Mouse (Mus musculus): ENCODE measurements at regions not wholly inside any gene's neighbourhood (a gene's known extent, or its start where the extent isn't known, plus 50 kb on each side); places are given as distances from the start of the nearest gene placed in this dataset.

GRCm38 (mm10) chr14:120150589-120150988 lies 108.4 kb upstream of the Oxgr1 start:
- no peak overlapping the region for H3K27ac ChIP-seq (ENCODE audit: low read depth)
- ATAC-seq (no peak), DNase-seq (no peak)
- H3K9ac ChIP-seq (replicated peaks) = no peak overlapping the region
- no peak for TF ChIP-seq CTCF (IDR thresholded peaks at IDR 0.05; ENCODE audit: low read depth)
- no peak for TF ChIP-seq EP300 (IDR thresholded peaks at IDR 0.05; ENCODE audit: low read depth)
- 41% methylated on average over 1 of the region's 1 CpGs for WGBS (ENCODE audit: insufficient replicate concordance)
- no peaks in the 10 kb centered on the region for H3K9me3 ChIP-seq (ENCODE audit: low read length)
- no peak overlapping the region for H3K4me3 ChIP-seq (ENCODE audit: low read depth, low read length)
- no peaks in the 10 kb centered on the region for H3K36me3 ChIP-seq (replicated peaks; ENCODE audit: insufficient read depth, low read length)
- 0 out of 2 replicates have a peak, but pooled peaks cover 2% of the 10 kb centered on the region for H3K27me3 ChIP-seq (ENCODE audit: insufficient read depth, low read length)
- no peaks in the 10 kb centered on the region for H3K4me1 ChIP-seq (ENCODE audit: insufficient read depth)
- no peak overlapping the region for H3K4me2 ChIP-seq (ENCODE audit: low read depth, low read length)

DNA sequence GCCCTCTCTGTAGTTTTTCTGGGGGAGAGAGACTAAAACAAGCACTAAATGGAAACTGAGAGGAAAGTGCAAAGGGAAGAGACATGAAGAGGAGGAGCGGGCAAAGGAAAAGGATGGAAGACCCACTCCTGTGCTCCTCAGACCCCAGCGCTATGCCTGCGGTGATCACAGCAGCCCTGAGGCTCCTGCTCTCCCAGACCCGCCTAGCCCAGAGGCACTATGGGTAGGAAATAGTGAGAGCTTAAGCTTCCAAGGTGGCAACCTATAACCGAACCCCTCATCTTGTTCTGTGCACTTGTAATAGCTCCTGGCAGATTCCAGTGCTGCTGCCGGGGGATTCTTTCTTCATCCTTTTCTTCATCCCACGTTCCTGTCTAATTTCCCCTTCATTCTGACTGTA lies 112.2 kb upstream of the Oxgr1 start:
- Histone ChIP-seq H3K4me3 (ENCODE audit: low read depth, low read length) (no peak overlapping the region), H3K27ac (ENCODE audit: low read depth) (no peak overlapping the region), H3K36me3 (replicated peaks; ENCODE audit: insufficient read depth, low read length) (no peaks in the 10 kb centered on the region), H3K9me3 (ENCODE audit: low read length) (no peaks in the 10 kb centered on the region), H3K27me3 (ENCODE audit: insufficient read depth, low read length) (0 out of 2 replicates have a peak, but pooled peaks cover 2% of the 10 kb centered on the region), H3K4me1 (ENCODE audit: insufficient read depth) (no peaks in the 10 kb centered on the region), H3K4me2 (ENCODE audit: low read depth, low read length) (no peak overlapping the region), H3K9ac (replicated peaks) (no peak overlapping the region)
- TF ChIP-seq EP300 (IDR thresholded peaks at IDR 0.05; ENCODE audit: low read depth) (no peak), CTCF (IDR thresholded peaks at IDR 0.05; ENCODE audit: low read depth) (no peak)
- DNase-seq (no peak), ATAC-seq (no peak)
- WGBS (ENCODE audit: insufficient replicate concordance) = 54% methylated on average over 7 of the region's 7 CpGs

DNA sequence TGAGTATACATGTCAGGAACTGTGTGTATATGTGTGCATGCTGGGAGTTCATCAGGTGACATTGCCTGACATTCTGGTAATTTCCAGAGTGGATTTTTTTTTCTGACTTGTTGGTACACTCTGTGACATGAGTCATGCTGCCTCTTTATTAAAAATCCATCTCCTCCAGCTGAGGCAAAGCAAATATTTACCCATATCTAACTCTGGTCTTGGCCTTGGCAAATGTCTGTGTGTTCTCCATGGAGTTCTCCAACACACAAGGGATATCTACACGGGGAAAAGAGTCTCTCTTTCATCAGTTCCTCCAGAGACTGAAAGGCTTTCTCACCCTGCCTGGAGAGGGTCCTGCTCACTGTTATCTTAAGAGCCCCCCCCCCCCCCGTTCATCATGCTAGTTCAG lies 111.3 kb upstream of the Mbnl2 start:
- TF ChIP-seq CTCF (IDR thresholded peaks at IDR 0.05; ENCODE audit: low read depth) (no peak), EP300 (IDR thresholded peaks at IDR 0.05; ENCODE audit: low read depth) (no peak)
- Histone ChIP-seq H3K4me1 (ENCODE audit: insufficient read depth) (no peaks in the 10 kb centered on the region), H3K9ac (replicated peaks) (no peak overlapping the region), H3K36me3 (replicated peaks; ENCODE audit: insufficient read depth, low read length) (no peaks in the 10 kb centered on the region), H3K27me3 (ENCODE audit: insufficient read depth, low read length) (no peaks in the 10 kb centered on the region), H3K9me3 (ENCODE audit: low read length) (no peaks in the 10 kb centered on the region), H3K4me3 (ENCODE audit: low read depth, low read length) (no peak overlapping the region), H3K27ac (ENCODE audit: low read depth) (no peak overlapping the region), H3K4me2 (ENCODE audit: low read depth, low read length) (no peak overlapping the region)
- WGBS (ENCODE audit: insufficient replicate concordance) = 64% methylated on average over 2 of the region's 2 CpGs
- DNase-seq (no peak), ATAC-seq (no peak)

DNA sequence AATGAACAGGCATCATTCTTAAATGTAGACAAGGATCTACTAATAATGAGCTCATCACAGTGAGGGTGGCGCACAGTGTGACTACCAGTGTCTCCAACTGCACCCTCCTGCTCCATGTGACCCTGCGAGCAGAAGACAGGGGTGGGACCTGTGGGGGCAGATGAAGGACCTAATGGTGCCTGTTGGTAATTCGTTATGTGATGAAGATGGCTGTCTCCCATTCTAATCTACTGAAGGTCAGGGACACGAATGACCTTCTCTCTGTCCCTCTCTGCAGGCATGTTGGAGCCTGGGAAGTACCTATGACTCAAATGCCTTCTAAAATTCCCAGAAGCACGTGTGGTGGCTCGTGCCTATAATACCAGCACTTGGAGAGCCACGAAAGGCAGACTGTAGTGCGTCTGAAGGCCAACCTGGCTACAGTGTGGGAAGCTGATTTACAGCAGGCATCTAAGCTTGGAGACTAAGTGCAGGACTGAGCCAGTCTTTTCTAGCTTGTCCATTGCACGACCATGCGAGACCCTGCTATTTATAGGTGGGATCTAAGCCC lies 109.9 kb upstream of the Mbnl2 start:
- ATAC-seq (no peak), DNase-seq (no peak)
- 76% methylated on average over 10 of the region's 10 CpGs for WGBS (ENCODE audit: insufficient replicate concordance)
- Histone ChIP-seq H3K4me3 (ENCODE audit: low read depth, low read length) (no peak overlapping the region), H3K4me2 (ENCODE audit: low read depth, low read length) (no peak overlapping the region), H3K27ac (ENCODE audit: low read depth) (no peak overlapping the region), H3K4me1 (ENCODE audit: insufficient read depth) (no peaks in the 10 kb centered on the region), H3K36me3 (replicated peaks; ENCODE audit: insufficient read depth, low read length) (no peaks in the 10 kb centered on the region), H3K27me3 (ENCODE audit: insufficient read depth, low read length) (no peaks in the 10 kb centered on the region), H3K9me3 (ENCODE audit: low read length) (no peaks in the 10 kb centered on the region), H3K9ac (replicated peaks) (no peak overlapping the region)
- TF ChIP-seq EP300 (IDR thresholded peaks at IDR 0.05; ENCODE audit: low read depth) (no peak), CTCF (IDR thresholded peaks at IDR 0.05; ENCODE audit: low read depth) (no peak)

- no peaks in the 10 kb centered on the region for H3K27me3 ChIP-seq (ENCODE audit: insufficient read depth, low read length)
- DNase-seq (no peak), ATAC-seq (no peak)
- H3K4me3 ChIP-seq (ENCODE audit: low read depth, low read length) = no peak overlapping the region
- no peaks in the 10 kb centered on the region for H3K36me3 ChIP-seq (replicated peaks; ENCODE audit: insufficient read depth, low read length)
- no peaks in the 10 kb centered on the region for H3K9me3 ChIP-seq (ENCODE audit: low read length)
- H3K27ac ChIP-seq (ENCODE audit: low read depth) = no peak overlapping the region
- H3K4me2 ChIP-seq (ENCODE audit: low read depth, low read length) = no peak overlapping the region
- no peaks in the 10 kb centered on the region; the same call in 1 of the 2 replicates for H3K4me1 ChIP-seq (ENCODE audit: insufficient read depth)
- 87% methylated on average over 7 of the region's 7 CpGs for WGBS (ENCODE audit: insufficient replicate concordance)
- H3K9ac ChIP-seq (replicated peaks) = no peak overlapping the region
- TF ChIP-seq EP300 (IDR thresholded peaks at IDR 0.05; ENCODE audit: low read depth) = no peak
- no peak for TF ChIP-seq CTCF (IDR thresholded peaks at IDR 0.05; ENCODE audit: low read depth)
Observed at GRCm38 (mm10) chr14:120170733-120171132, 104.7 kb upstream of the Mbnl2 start.

GRCm38 (mm10) chr14:120172058-120172457 lies 103.4 kb upstream of the Mbnl2 start:
- no peak for TF ChIP-seq EP300 (IDR thresholded peaks at IDR 0.05; ENCODE audit: low read depth)
- no peak for TF ChIP-seq CTCF (IDR thresholded peaks at IDR 0.05; ENCODE audit: low read depth)
- Histone ChIP-seq H3K27ac (ENCODE audit: low read depth) (no peak overlapping the region), H3K4me2 (ENCODE audit: low read depth, low read length) (no peak overlapping the region), H3K9ac (replicated peaks) (no peak overlapping the region), H3K9me3 (ENCODE audit: low read length) (no peaks in the 10 kb centered on the region), H3K27me3 (ENCODE audit: insufficient read depth, low read length) (no peaks in the 10 kb centered on the region), H3K36me3 (replicated peaks; ENCODE audit: insufficient read depth, low read length) (no peaks in the 10 kb centered on the region), H3K4me3 (ENCODE audit: low read depth, low read length) (no peak overlapping the region), H3K4me1 (ENCODE audit: insufficient read depth) (no peaks in the 10 kb centered on the region; the same call in 1 of the 2 replicates)
- WGBS (ENCODE audit: insufficient replicate concordance) = 50% methylated on average over 4 of the region's 4 CpGs
- no peak for ATAC-seq
- no peak for DNase-seq

DNA sequence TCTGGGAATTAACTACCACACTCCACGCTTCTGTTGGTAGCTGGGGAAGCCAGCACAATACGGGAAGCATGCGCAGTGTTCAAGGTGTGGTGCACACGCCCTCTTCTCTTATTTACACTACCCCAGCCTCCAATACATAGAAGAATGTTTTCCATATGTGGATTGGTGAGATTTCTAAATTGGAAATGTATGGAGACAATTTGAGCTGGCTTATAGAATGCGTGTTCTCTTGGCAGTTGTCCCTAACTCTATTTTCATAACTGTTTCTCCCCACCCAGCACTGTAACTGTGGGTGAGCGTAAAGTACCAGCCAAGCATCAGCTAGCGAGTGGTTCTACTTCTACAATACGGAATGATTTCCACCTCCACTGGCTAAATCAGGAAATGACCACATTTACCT lies 102.6 kb upstream of the Mbnl2 start:
- Histone ChIP-seq H3K27me3 (ENCODE audit: insufficient read depth, low read length) (no peaks in the 10 kb centered on the region), H3K4me1 (ENCODE audit: insufficient read depth) (no peaks in the 10 kb centered on the region; the same call in 1 of the 2 replicates), H3K9me3 (ENCODE audit: low read length) (no peaks in the 10 kb centered on the region), H3K4me3 (ENCODE audit: low read depth, low read length) (no peak overlapping the region), H3K36me3 (replicated peaks; ENCODE audit: insufficient read depth, low read length) (no peaks in the 10 kb centered on the region), H3K27ac (ENCODE audit: low read depth) (no peak overlapping the region), H3K9ac (replicated peaks) (no peak overlapping the region), H3K4me2 (ENCODE audit: low read depth, low read length) (no peak overlapping the region)
- TF ChIP-seq EP300 (IDR thresholded peaks at IDR 0.05; ENCODE audit: low read depth) = no peak
- TF ChIP-seq CTCF (IDR thresholded peaks at IDR 0.05; ENCODE audit: low read depth) = no peak
- DNase-seq (no peak), ATAC-seq (no peak)
- 81% methylated on average over 8 of the region's 8 CpGs for WGBS (ENCODE audit: insufficient replicate concordance)
